Mouse (Mus musculus) megakaryocyte, adult 5-6 weeks (primary cell): ENCODE data around the gene Npcd. TPM values are rescaled to one million over a fixed set of nuclear protein-coding genes. Genes with fewer than 3 reads are reported as not detected.
"Not testable (repeated sequence)": the region's sequence is repeated elsewhere in the genome, so short reads cannot be mapped to it uniquely, and the experiment has no call there.

Experiments
- ATAC-seq: 2 replicates; pipeline ENCODE4 v1.8.0; 2016; ENCODE audit warnings: mild to moderate bottlenecking, inconsistent platforms; ENCODE audit not compliant: poor library complexity, severe bottlenecking
- total RNA-seq, 2 experiments: library from RNA; stranded (forward) in 1 of 2; stranded (reverse) in 1 of 2; fragments of 153-499, 151-499 nt in 1 of 2; fragments of 221-1000, 200-1000 nt in 1 of 2; gene quantifications; 2 replicates each; pipeline versions ENCODE4 v1.2.3 to v1.2.4; 2015 to 2017

Npcd gene
- total RNA-seq, 2 experiments from 2014 or later, result not detected

DNA sequence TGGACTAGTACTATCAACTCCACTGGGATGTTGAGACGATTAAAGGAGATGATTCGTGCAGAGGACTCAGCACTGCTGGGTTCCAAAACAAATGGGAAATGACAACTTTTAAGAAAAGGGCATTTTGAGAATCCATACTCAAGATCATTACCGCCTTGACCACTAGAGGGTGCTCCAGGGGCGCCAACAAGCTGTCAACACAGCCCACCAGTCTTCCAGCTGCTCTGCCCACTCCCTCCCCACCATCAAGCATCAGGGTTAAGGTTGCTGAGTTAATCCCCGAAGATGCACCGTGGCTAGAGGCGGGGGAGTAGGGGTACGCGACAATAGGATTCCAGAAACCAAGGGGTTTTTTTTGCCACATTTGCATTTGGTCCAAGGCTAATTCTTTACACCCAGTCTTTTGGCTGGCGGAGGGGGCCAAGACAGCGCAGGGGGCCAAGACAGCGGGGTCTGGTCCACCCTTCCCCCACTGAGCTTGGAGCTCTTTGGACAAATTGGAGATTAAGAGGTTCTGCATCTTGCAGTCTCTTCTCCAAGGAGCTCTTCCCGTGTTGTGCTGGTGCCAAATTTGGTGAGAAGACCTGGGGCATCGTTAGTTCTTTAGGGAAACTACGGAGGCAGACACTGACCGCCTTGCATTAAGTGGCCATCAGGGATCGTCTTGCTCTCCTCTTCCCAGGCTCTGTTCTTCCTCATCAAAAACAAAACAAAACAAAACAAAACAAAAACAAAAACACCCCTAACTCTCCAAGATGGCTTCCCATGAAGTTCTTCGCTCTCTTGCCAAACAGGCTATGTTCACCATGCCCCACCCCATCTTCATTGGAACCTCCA is 1.8 kb downstream of the Npcd start:
- ATAC-seq, result peak; percentile 60; the same call in 1 of the 2 replicates

DNA sequence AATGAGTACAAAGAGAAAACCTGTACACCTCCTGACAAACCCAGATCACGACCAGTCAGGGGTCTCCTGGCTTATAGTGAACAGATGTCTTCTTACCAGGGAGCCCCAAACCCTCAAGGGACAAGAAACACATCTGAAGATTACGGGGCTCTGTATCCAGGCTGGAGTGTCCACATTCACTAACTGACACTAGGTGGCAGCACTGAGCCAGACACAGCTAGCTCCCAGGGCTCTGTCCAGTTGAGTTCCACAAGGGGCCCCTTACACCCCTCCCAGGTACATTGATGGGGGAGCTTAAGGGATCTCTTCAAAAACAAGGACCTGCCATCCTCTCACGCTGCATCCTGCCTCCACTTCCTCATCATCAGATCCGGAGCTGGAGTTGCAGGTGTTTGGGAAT is 3.6 kb downstream of the Npcd start:
- peak; percentile 69 for ATAC-seq

- no peak for ATAC-seq
Observed at GRCm38 (mm10) chr15:79829431-79829830, 4.6 kb downstream of the Npcd start.

DNA sequence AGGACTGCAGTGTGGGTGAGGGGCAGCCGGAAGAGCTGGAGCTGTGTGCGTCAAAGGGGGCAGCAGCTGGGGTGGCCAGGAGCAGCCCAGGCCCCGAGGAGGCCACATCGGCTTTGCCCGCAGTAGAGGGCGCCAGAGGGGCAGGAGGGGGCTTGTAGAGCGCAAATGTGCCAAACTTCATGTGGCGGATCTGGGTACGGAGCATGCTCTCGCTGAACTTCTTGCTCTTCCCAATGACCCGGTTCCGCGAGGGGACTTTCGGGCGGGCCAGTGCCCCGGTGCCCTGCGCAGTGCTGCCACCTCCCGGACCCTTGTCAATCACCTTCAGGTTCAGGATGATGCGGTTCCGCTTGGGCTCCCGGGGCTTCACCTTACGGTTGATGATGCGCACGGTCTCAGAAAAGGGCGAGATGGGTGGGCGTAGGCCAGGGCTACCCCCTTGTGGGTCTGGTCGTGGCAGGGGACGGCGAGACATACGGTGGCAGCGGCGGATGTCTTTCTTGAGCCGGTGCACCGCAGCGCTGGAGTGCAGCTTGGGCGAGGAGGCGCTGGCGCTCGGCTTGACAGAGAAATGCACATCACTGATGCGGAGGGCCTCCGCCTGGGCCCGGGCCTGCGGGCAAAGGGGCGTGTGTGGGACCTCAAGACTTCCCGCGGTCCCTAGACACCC is 5.5 kb downstream of the Npcd start:
- ATAC-seq, result no peak

DNA sequence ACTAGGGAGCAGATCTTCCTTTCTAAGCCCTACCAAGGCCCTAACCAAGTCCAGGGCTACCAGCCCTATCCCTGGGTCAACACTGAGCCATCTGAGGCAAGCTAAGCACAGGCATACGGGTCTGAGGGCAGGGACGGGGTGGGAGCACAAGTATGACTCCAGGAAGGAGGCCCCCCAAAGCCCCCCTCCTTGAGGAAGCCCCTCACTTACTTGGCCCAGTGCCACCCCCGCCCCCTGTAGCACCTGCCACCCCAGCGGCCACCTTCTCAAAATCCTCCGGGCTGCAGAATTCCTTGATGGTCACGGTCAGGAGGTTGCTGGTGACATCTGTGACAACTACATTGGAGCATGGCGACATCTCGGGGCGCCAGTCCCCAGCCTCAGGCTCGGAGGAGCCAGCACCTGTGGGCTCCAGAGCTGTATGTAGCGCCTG is 6.2 kb downstream of the Npcd start:
- no peak for ATAC-seq

GRCm38 (mm10) chr15:79827061-79827777 is 6.8 kb downstream of the Npcd start:
- no peak for ATAC-seq

GRCm38 (mm10) chr15:79826221-79826935 is 7.7 kb downstream of the Npcd start:
- no peak for ATAC-seq

DNA sequence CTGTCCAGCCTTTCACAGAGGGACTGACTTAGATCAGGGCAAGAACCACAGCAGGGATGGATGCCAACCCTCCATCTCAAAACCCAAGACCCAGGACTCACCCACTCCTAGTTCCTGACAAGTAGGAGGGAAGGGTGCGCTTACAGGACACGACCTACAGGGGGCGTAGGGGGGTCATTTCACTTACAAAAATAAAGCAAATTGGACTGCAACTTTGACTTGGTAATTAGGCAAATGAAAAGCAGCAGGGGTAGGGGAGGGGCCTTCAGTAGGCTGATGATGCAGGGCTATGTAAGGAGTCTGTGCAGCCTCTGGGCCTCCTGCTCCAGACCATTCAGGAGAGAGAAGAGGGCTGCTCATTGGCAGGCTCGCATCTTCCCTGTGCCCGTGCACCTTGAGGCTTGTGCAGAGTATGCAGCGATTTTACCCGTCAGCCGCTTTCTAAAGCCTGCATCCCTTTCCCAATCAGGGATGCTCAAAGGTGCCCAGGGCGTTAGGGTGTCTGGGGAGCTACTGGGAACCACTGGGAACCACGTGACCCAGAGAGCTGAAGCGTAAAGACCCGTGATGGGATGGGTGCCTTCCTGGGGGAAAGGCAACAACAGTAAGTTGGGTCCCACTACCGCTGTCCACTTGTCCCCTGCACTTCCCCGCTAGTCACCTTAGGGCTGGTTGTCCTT is 8.8 kb downstream of the Npcd start:
- no peak for ATAC-seq

GRCm38 (mm10) chr15:79823588-79824280 is 10.3 kb downstream of the Npcd start:
- no peak for ATAC-seq

- ATAC-seq, result no peak
Observed at GRCm38 (mm10) chr15:79822265-79823199, 11.5 kb downstream of the Npcd start.

DNA sequence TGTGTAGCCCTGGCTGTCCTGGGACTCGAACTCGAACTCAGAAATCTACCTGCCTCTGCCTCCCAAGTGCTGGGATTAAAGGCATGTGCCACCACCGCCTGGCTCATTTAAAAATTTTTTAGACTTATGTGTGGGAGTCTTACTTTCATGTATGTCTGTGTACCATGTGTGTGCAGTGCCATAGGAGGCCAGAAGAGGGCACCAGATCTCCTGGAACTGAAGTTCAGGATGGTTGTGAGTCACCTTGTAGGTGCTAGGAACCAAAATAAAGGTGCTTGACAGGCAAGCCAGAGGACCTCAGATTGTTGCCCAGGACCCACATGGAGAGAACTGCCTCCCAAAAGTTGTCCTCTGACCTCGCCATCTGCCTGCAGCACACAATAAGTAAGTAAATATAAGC is 15.7 kb downstream of the Npcd start:
- no peak for ATAC-seq

DNA sequence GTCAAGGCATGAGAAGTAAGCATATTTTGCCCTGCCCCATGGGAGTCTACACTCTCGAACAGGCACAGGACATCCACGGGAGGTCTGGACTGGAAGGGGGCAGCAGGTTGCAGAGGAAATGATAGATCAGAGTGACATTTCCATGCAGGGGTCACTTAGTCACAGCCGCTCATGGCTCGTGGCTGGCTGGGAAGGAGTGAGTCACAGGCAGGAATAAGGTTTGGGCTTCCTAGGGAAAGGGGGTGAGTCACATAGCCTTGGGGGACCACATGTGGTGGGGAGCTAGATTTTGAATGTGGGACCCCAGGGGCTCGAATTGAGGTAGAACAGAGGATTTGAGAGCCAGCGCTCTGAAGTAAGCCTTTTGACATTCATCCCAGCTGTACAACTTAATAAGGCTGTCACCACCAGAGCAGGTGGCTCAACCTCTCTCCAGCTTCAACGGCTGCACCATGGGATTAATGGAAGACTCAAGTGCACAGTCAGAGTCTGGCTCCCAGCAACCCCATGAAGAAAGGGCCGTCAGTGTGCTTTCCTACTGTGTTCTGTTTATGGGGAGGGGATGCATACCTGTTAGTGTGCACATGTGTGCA is 20.3 kb downstream of the Npcd start:
- ATAC-seq, result no peak

DNA sequence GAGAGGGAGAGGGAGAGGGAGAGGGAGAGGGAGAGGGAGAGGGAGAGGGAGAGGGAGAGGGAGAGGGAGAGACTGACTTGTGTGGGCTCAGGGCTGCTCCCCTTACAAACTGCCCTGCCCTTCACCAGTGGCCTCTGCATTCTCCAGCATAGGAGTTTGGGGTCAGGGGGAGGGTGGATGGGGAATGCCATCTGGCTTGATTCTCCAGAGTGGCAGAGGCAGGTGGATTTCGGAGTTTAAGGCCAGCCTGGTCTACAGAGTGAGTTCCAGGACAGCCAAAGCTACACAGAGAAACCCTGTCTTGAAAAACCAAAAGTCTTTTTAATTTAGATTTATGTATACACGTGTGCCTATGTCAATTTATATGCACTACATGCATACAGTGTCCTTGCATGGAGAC is 21.2 kb downstream of the Npcd start:
- not testable (repeated sequence) for ATAC-seq

- no peak for ATAC-seq
Observed at GRCm38 (mm10) chr15:79810997-79811396, 23.0 kb downstream of the Npcd start.

DNA sequence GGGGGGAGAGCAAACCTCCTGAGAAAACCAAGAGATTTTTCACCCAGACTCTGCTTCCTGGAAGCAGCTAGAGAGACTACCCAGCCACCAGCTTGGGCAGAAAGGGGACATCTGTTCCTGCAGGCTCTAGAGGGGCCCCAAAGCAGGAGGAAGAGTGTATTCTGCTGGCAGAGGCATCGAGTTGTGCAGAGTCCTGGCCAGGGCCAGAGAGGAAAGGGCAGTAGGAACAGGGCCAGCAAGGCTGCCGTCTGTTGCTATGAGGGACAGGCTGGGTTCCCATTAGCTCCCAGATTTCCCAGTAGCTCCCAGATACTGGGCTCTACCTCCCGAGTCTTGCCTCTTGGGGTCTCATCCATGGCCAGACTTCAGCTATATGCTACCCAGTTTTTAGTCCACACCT is 24.0 kb downstream of the Npcd start:
- ATAC-seq, result no peak

GRCm38 (mm10) chr15:79808658-79809057 is 25.4 kb downstream of the Npcd start:
- no peak for ATAC-seq

- ATAC-seq, result peak; percentile 63; the same call in 1 of the 2 replicates
Observed at GRCm38 (mm10) chr15:79808114-79808513, 25.9 kb downstream of the Npcd start.

- no peak for ATAC-seq
Observed at GRCm38 (mm10) chr15:79807050-79807449, 27.0 kb downstream of the Npcd start.
